In genomic region chr19:56319629-56320028, GRCm38 (mm10) we compare ENCODE assay signal across 17 mouse cellular contexts. TPM values are rescaled to one million over a fixed set of nuclear protein-coding genes. Genes with fewer than 3 reads are reported as not detected.
DNase-seq lines count a peak whose midpoint lies in the region; ATAC-seq and TF ChIP-seq lines count a peak whose summit lies in the region.
"Had no signal": no experiment of that assay in that cellular context is flagged by ENCODE, and none has a peak within 500 bp of the region (broad histone marks: within the 10 kb centered on the region; RNA-seq: fewer than 3 reads in every experiment).

No protein-coding gene starts in this region.

- 90% methylated on average over 6 of the region's 6 CpGs for WGBS in hindbrain, embryonic 14.5 days
- 91% methylated on average over 6 of the region's 6 CpGs for WGBS in hindbrain, postnatal 0 days
- WGBS in lung, embryonic 16.5 days = 76% methylated on average over 6 of the region's 6 CpGs
- WGBS in embryonic facial prominence, embryonic 14.5 days = 86% methylated on average over 6 of the region's 6 CpGs
- 29% methylated on average over 6 of the region's 6 CpGs for WGBS in liver, embryonic 16.5 days (ENCODE audit: insufficient replicate concordance)

- H3K36me3 ChIP-seq in hindbrain, embryonic 14.5 days (replicated peaks; ENCODE audit: control insufficient read depth, insufficient read depth) = no peaks in the 10 kb centered on the region
- no peaks in the 10 kb centered on the region for H3K36me3 ChIP-seq in hindbrain, postnatal 0 days (ENCODE audit: insufficient read depth, low read length)
- H3K36me3 ChIP-seq in lung, embryonic 16.5 days (ENCODE audit: control insufficient read depth, insufficient read depth, low read length) = no peaks in the 10 kb centered on the region
- no peaks in the 10 kb centered on the region for H3K36me3 ChIP-seq in embryonic facial prominence, embryonic 14.5 days (ENCODE audit: control insufficient read depth, insufficient read depth, low read length)
- H3K36me3 ChIP-seq in liver, embryonic 16.5 days (ENCODE audit: control insufficient read depth, insufficient read depth) = no peaks in the 10 kb centered on the region
- H3K36me3 ChIP-seq: hindbrain, embryonic 13.5 days had no signal

- no peak overlapping the region for H3K4me3 ChIP-seq in hindbrain, embryonic 14.5 days (replicated peaks; ENCODE audit: low read length)
- H3K4me3 ChIP-seq in hindbrain, postnatal 0 days (ENCODE audit: low read length) = no peak overlapping the region
- no peak overlapping the region for H3K4me3 ChIP-seq in lung, embryonic 16.5 days (ENCODE audit: low read length)
- H3K4me3 ChIP-seq in embryonic facial prominence, embryonic 14.5 days (ENCODE audit: low read depth, low read length) = no peak overlapping the region
- no peak overlapping the region for H3K4me3 ChIP-seq in liver, embryonic 16.5 days (ENCODE audit: low read depth, low read length)
- H3K4me3 ChIP-seq: hindbrain, embryonic 13.5 days had no signal

- no peak for TF ChIP-seq CTCF in hindbrain, postnatal 0 days (IDR thresholded peaks at IDR 0.05; ENCODE audit: low read depth)

- peaks cover 16% of the 10 kb centered on the region for H3K4me1 ChIP-seq in hindbrain, embryonic 14.5 days (replicated peaks; ENCODE audit: control insufficient read depth, insufficient read depth, low read length)
- 0 out of 2 replicates have a peak, but pooled peaks cover 5% of the 10 kb centered on the region for H3K4me1 ChIP-seq in hindbrain, postnatal 0 days (ENCODE audit: insufficient read depth, low read length)
- H3K4me1 ChIP-seq in lung, embryonic 16.5 days (replicated peaks; ENCODE audit: control insufficient read depth, insufficient read depth, low read length) = peaks cover 3% of the 10 kb centered on the region; the same call in 1 of the 2 replicates
- H3K4me1 ChIP-seq in embryonic facial prominence, embryonic 14.5 days (ENCODE audit: control insufficient read depth, insufficient read depth, low read length) = peaks cover 16% of the 10 kb centered on the region
- peaks cover 3% of the 10 kb centered on the region; the same call in 1 of the 2 replicates for H3K4me1 ChIP-seq in liver, embryonic 16.5 days (ENCODE audit: control insufficient read depth, low read depth, low read length)

- H3K4me2 ChIP-seq in hindbrain, embryonic 14.5 days (replicated peaks) = peak overlapping the region; percentile 36; the same call in 1 of the 2 replicates
- H3K4me2 ChIP-seq in hindbrain, postnatal 0 days (ENCODE audit: low read depth, low read length) = no peak overlapping the region
- peak overlapping the region; percentile 49; the same call in 1 of the 2 replicates for H3K4me2 ChIP-seq in lung, embryonic 16.5 days (ENCODE audit: low read depth, low read length)
- peak overlapping the region; percentile 40 for H3K4me2 ChIP-seq in embryonic facial prominence, embryonic 14.5 days (ENCODE audit: low read depth, low read length)
- 0 out of 2 replicates have a peak overlapping the region, but pooled peaks have one; percentile 28 for H3K4me2 ChIP-seq in liver, embryonic 16.5 days (ENCODE audit: low read depth, low read length)

- no peaks in the 10 kb centered on the region for H3K27me3 ChIP-seq in hindbrain, embryonic 14.5 days (ENCODE audit: control insufficient read depth, insufficient read depth, low read length)
- H3K27me3 ChIP-seq in hindbrain, postnatal 0 days (ENCODE audit: insufficient read depth, low read length) = no peaks in the 10 kb centered on the region
- no peaks in the 10 kb centered on the region for H3K27me3 ChIP-seq in lung, embryonic 16.5 days (ENCODE audit: control insufficient read depth, insufficient read depth, low read depth, low read length)
- H3K27me3 ChIP-seq in embryonic facial prominence, embryonic 14.5 days (replicated peaks; ENCODE audit: control insufficient read depth, insufficient read depth, low read length) = no peaks in the 10 kb centered on the region
- H3K27me3 ChIP-seq in liver, embryonic 16.5 days (ENCODE audit: control insufficient read depth, insufficient read depth, low read depth, low read length) = no peaks in the 10 kb centered on the region

- no peak for ATAC-seq in hindbrain, embryonic 14.5 days (ENCODE audit: low FRiP score)
- no peak for ATAC-seq in hindbrain, postnatal 0 days
- no peak for ATAC-seq in lung, embryonic 16.5 days (ENCODE audit: low read depth)
- no peak for ATAC-seq in embryonic facial prominence, embryonic 14.5 days (ENCODE audit: low read depth)
- ATAC-seq in liver, embryonic 16.5 days (ENCODE audit: low read depth) = peak; percentile 47
- ATAC-seq: Patski had no signal

- no peaks in the 10 kb centered on the region for H3K9me3 ChIP-seq in hindbrain, embryonic 14.5 days (ENCODE audit: control insufficient read depth, low read length)
- H3K9me3 ChIP-seq in hindbrain, postnatal 0 days (ENCODE audit: low read length) = no peaks in the 10 kb centered on the region
- H3K9me3 ChIP-seq in lung, embryonic 16.5 days (ENCODE audit: control insufficient read depth, low read length) = no peaks in the 10 kb centered on the region
- H3K9me3 ChIP-seq in embryonic facial prominence, embryonic 14.5 days (ENCODE audit: control insufficient read depth, low read length) = no peaks in the 10 kb centered on the region
- H3K9me3 ChIP-seq in liver, embryonic 16.5 days (replicated peaks; ENCODE audit: control insufficient read depth, low read length) = no peaks in the 10 kb centered on the region
- H3K9me3 ChIP-seq: hindbrain, embryonic 13.5 days had no signal

- no peak overlapping the region for H3K9ac ChIP-seq in hindbrain, embryonic 14.5 days
- H3K9ac ChIP-seq in hindbrain, postnatal 0 days (replicated peaks; ENCODE audit: low read length) = no peak overlapping the region
- 0 out of 2 replicates have a peak overlapping the region, but pooled peaks have one; percentile 25 for H3K9ac ChIP-seq in lung, embryonic 16.5 days (ENCODE audit: low read length)
- H3K9ac ChIP-seq in embryonic facial prominence, embryonic 14.5 days (ENCODE audit: low read depth, low read length) = no peak overlapping the region
- H3K9ac ChIP-seq in liver, embryonic 16.5 days (ENCODE audit: low read depth, low read length) = no peak overlapping the region
- H3K9ac ChIP-seq: hindbrain, embryonic 13.5 days had no signal

- no peak for DNase-seq in hindbrain, embryonic 14.5 days (ENCODE audit: low spot score)
- DNase-seq in hindbrain, postnatal 0 days (ENCODE audit: low spot score) = no peak
- no peak for DNase-seq in lung, postnatal 36 days
- DNase-seq in embryonic facial prominence, embryonic 14.5 days (ENCODE audit: low spot score) = no peak
- no peak for DNase-seq in urinary bladder, postnatal 36 days (ENCODE audit: low spot score in 2 of 2)
- no peak for DNase-seq in adrenal gland, adult 8-10 months
- DNase-seq: cerebellum, adult 11 months; cerebellum, postnatal 25 days; layer of hippocampus, adult 9-11 months had no signal

- no peak overlapping the region for H3K27ac ChIP-seq in hindbrain, embryonic 14.5 days
- H3K27ac ChIP-seq in hindbrain, postnatal 0 days = no peak overlapping the region
- H3K27ac ChIP-seq in lung, embryonic 16.5 days (ENCODE audit: low read length) = no peak overlapping the region
- no peak overlapping the region for H3K27ac ChIP-seq in embryonic facial prominence, embryonic 14.5 days (replicated peaks; ENCODE audit: low read depth, low read length)
- H3K27ac ChIP-seq in liver, embryonic 16.5 days (ENCODE audit: low read length) = no peak overlapping the region
- H3K27ac ChIP-seq: hindbrain, embryonic 13.5 days had no signal

RNA-seq across cellular contexts. Expression of gene Habp2, which starts 32.7 kb away (rescaled TPM):
- not detected in 2 replicates for polyA plus RNA-seq in hindbrain, embryonic 14.5 days (2014; fragmentation: Nextera tagmentation; extraction: Ambion mirVana)
- total RNA-seq in hindbrain, postnatal 0 days (2014; rRNA removed) = not detected in 2 replicates
- polyA plus RNA-seq in hindbrain, postnatal 0 days (2015; fragmentation: Nextera tagmentation; extraction: Ambion mirVana) = not detected in 2 replicates
- 2.6 and 4.1 TPM in 2 replicates for polyA plus RNA-seq in lung, embryonic 16.5 days (2015; fragmentation: Nextera tagmentation; extraction: Ambion mirVana)
- polyA plus RNA-seq in embryonic facial prominence, embryonic 14.5 days (2014; fragmentation: Nextera tagmentation; extraction: Ambion mirVana) = 0.26 and 0.54 TPM in 2 replicates
- polyA plus RNA-seq in liver, embryonic 16.5 days (2015; fragmentation: Nextera tagmentation; extraction: Ambion mirVana) = 71.3 and 78.4 TPM in 2 replicates
- not detected for total RNA-seq in adrenal gland, adult 8-10 months (2022)
- total RNA-seq: left cerebral cortex, postnatal 10 days had no signal
- polyA plus RNA-seq: embryonic facial prominence, embryonic 11.5 days; forebrain, embryonic 11.5 days; hindbrain, embryonic 13.5 days; midbrain, embryonic 14.5 days had no signal

Comparison
In these comparisons a context has a peak if more than half of its experiments do, and no peak if none do; other contexts are left out.
1. RNA of gene Habp2, which starts 32.7 kb away (polyA plus RNA-seq): 71.3 to 78.4 TPM in liver, embryonic 16.5 days; 2.6 to 4.1 TPM in lung, embryonic 16.5 days, 0.26 to 0.54 TPM in embryonic facial prominence, embryonic 14.5 days, not detected in hindbrain, postnatal 0 days and not detected in hindbrain, embryonic 14.5 days; every median in the first group is over 10 times any median in the second.